Mouse (Mus musculus): Measurements from ENCODE around the gene Bloc1s4.

DNA sequence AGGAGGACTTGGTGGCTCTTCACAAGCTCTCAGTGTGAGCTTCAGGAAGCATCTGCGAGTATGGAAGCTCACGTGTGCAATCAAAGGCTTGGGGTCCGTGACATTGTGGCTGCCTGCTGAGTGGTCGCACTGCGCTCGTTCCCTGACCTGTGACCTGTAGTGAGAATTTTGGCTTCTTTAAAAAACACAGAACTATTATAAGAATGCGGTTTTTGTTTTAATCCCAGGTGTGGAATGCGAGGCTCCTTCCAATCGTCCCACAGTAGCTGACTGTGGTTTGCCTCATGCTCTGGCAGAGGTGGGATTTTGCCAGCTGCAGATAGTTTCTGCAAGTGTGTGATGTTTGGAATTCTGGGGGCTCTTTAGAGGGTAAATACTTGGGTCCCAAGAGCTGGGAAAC, 25.1 kb downstream of the Bloc1s4 start:
- TF ChIP-seq POLR2A (IDR thresholded peaks at IDR 0.05; ENCODE audit: control insufficient read depth, extremely low read depth, insufficient read depth, low read length, poor library complexity) (no peak), CTCF (IDR thresholded peaks at IDR 0.05; ENCODE audit: borderline replicate concordance, control insufficient read depth, extremely low read depth, insufficient read depth, low read length, poor library complexity) (no peak)
